8 mouse cellular contexts compared by ENCODE assay signal in genomic region chr1:25828971-25829920, GRCm38 (mm10). TPM values are rescaled to one million over a fixed set of nuclear protein-coding genes. Genes with fewer than 3 reads are reported as not detected.
A peak's percentile ranks its signal among the peaks of the same experiment; 100 is the strongest.
DNase-seq lines count a peak whose midpoint lies in the region; ATAC-seq lines count a peak whose summit lies in the region.

Gene Adgrb3 (minus strand): TSS chr1:25829707.

- DNase-seq in heart, postnatal 4 days: no peak
- DNase-seq in cerebellum, postnatal 25 days: peak; percentile 44 to 60
- peak; percentile 23 to 29 for DNase-seq in right cerebral cortex, postnatal 36 days (ENCODE audit: low spot score in 2 of 2)
- no peak for DNase-seq in urinary bladder, adult 2 months (ENCODE audit: low spot score)
- no peak for DNase-seq in gastrocnemius, postnatal 10 days

- 3% methylated on average over 32 of the region's 32 CpGs for WGBS in heart, embryonic 13.5 days
- WGBS in hindbrain, embryonic 15.5 days: under 1% methylated on average over 32 of the region's 32 CpGs
- WGBS in limb, embryonic 15.5 days: 4% methylated on average over 32 of the region's 32 CpGs

- H3K9me3 ChIP-seq in heart, embryonic 13.5 days: no peaks in the 10 kb centered on the region
- H3K9me3 ChIP-seq in hindbrain, embryonic 15.5 days: no peaks in the 10 kb centered on the region
- no peaks in the 10 kb centered on the region for H3K9me3 ChIP-seq in limb, embryonic 15.5 days

- no peak within 1 kb of the TSS for H3K27ac ChIP-seq in heart, embryonic 13.5 days (replicated peaks)
- H3K27ac ChIP-seq in hindbrain, embryonic 15.5 days (replicated peaks): peak within 1 kb of the TSS; percentile 96
- no peak within 1 kb of the TSS for H3K27ac ChIP-seq in limb, embryonic 15.5 days

- H3K4me2 ChIP-seq in heart, embryonic 13.5 days: peak within 1 kb of the TSS; percentile 87
- H3K4me2 ChIP-seq in hindbrain, embryonic 15.5 days: peak within 1 kb of the TSS; percentile 66
- peak within 1 kb of the TSS; percentile 93 for H3K4me2 ChIP-seq in limb, embryonic 15.5 days

- no peaks in the 10 kb centered on the region for H3K36me3 ChIP-seq in heart, embryonic 13.5 days
- no peaks in the 10 kb centered on the region for H3K36me3 ChIP-seq in hindbrain, embryonic 15.5 days
- H3K36me3 ChIP-seq in limb, embryonic 15.5 days: no peaks in the 10 kb centered on the region

- H3K4me3 ChIP-seq in heart, embryonic 13.5 days: peak within 1 kb of the TSS; percentile 67
- H3K4me3 ChIP-seq in hindbrain, embryonic 15.5 days: peak within 1 kb of the TSS; percentile 84
- peak within 1 kb of the TSS; percentile 58 for H3K4me3 ChIP-seq in limb, embryonic 15.5 days

- H3K27me3 ChIP-seq in heart, embryonic 13.5 days (replicated peaks): peaks cover 57% of the 10 kb centered on the region
- H3K27me3 ChIP-seq in hindbrain, embryonic 15.5 days: no peaks in the 10 kb centered on the region
- H3K27me3 ChIP-seq in limb, embryonic 15.5 days: peaks cover 56% of the 10 kb centered on the region

- 0 out of 2 replicates have a peak, but pooled peaks cover 9% of the 10 kb centered on the region for H3K4me1 ChIP-seq in heart, embryonic 13.5 days
- peaks cover 33% of the 10 kb centered on the region for H3K4me1 ChIP-seq in hindbrain, embryonic 15.5 days (replicated peaks)
- peaks cover 12% of the 10 kb centered on the region for H3K4me1 ChIP-seq in limb, embryonic 15.5 days

- H3K9ac ChIP-seq in heart, embryonic 13.5 days: peak within 1 kb of the TSS; percentile 70
- peak within 1 kb of the TSS; percentile 89 for H3K9ac ChIP-seq in hindbrain, embryonic 15.5 days
- H3K9ac ChIP-seq in limb, embryonic 15.5 days: peak within 1 kb of the TSS; percentile 28; the same call in 1 of the 2 replicates

- ATAC-seq in heart, embryonic 13.5 days (ENCODE audit: extremely low read depth, insufficient number of reproducible peaks, low FRiP score, low TSS enrichment): no peak
- ATAC-seq in hindbrain, embryonic 15.5 days (ENCODE audit: low FRiP score, low read depth): peak; percentile 31; the same call in 1 of the 2 replicates
- ATAC-seq in limb, embryonic 15.5 days (ENCODE audit: insufficient number of reproducible peaks, low FRiP score, low TSS enrichment, low read depth): no peak

RNA-seq across cellular contexts. Expression of gene Adgrb3, which starts in this region (rescaled TPM):
- polyA plus RNA-seq in heart, embryonic 13.5 days (2015; fragmentation: Nextera tagmentation; extraction: Ambion mirVana): 0.21 and 0.43 TPM in 2 replicates
- total RNA-seq in heart, postnatal 4 days (2021): under 1 TPM; 0.07 to 0.18 TPM
- 52.4 and 53.4 TPM in 2 replicates for polyA plus RNA-seq in hindbrain, embryonic 15.5 days (2015; fragmentation: Nextera tagmentation; extraction: Ambion mirVana)
- 1.4 and 2.0 TPM in 2 replicates for polyA plus RNA-seq in limb, embryonic 15.5 days (2015; fragmentation: Nextera tagmentation; extraction: Ambion mirVana)
- polyA plus RNA-seq in urinary bladder, adult 2 months (2012; rRNA removed): 0.09 and 0.14 TPM in 2 replicates
- under 1 TPM; 0.63 to 0.72 TPM for total RNA-seq in gastrocnemius, postnatal 10 days (2021)

Comparison
In these comparisons a context has a peak if more than half of its experiments do, and no peak if none do; other contexts are left out.
1. RNA of gene Adgrb3 (polyA plus RNA-seq): 52.4 to 53.4 TPM in hindbrain, embryonic 15.5 days; 1.4 to 2.0 TPM in limb, embryonic 15.5 days, 0.21 to 0.43 TPM in heart, embryonic 13.5 days and 0.09 to 0.14 TPM in urinary bladder, adult 2 months; every median in the first group is over 10 times any median in the second.
2. H3K9ac ChIP-seq: peak in every context shown above with its lines; median percentile 89 in hindbrain, embryonic 15.5 days; 70 in heart, embryonic 13.5 days; 28 in limb, embryonic 15.5 days.
3. DNase-seq: peak in cerebellum, postnatal 25 days (2 of 2) and right cerebral cortex, postnatal 36 days (2 of 2); none in heart, postnatal 4 days (single experiment), urinary bladder, adult 2 months (single experiment) and gastrocnemius, postnatal 10 days (single experiment).
4. Peak in every context shown above with its lines, with median percentiles within 50 percentile points of each other: H3K4me2 ChIP-seq and H3K4me3 ChIP-seq.